Mouse (Mus musculus) liver, postnatal 0 days (tissue): Measurements from ENCODE around the gene Il1r1. TPM values are rescaled to one million over a fixed set of nuclear protein-coding genes. Genes with fewer than 3 reads are reported as not detected.

Experiments
- ATAC-seq: fragments of 200-750 bp; cut with Nextera tagmentation; 2 replicates; pipeline ENCODE4 v1.8.0; 2017; ENCODE audit warnings: mild to moderate bottlenecking, moderate library complexity
- DNase-seq: peaks from one replicate; pipeline ENCODE4 v3.0.0-alpha.2; 2016
- H3K27ac ChIP-seq: fragments of 300-500 bp; sonication (generic); 2 replicates; pipeline ENCODE4 v1.5.1; 2014; ENCODE audit warnings: antibody characterized with exemption, moderate library complexity, mild to moderate bottlenecking, low read depth
- H3K27me3 ChIP-seq: fragments of 300-500 bp; sonication (generic); 2 replicates; pipeline ENCODE4 v1.6.1; 2014; ENCODE audit warnings: low read length, control low read depth, mixed read lengths; ENCODE audit not compliant: insufficient read depth
- H3K36me3 ChIP-seq: fragments of 300-500 bp; sonication (generic); replicated peaks from 2 replicates; pipeline ENCODE4 v1.6.1; 2014; ENCODE audit warnings: mild to moderate bottlenecking, control low read depth, low read length, moderate library complexity, mixed read lengths; ENCODE audit not compliant: insufficient read depth
- H3K4me1 ChIP-seq: fragments of 300-500 bp; sonication (generic); 2 replicates; pipeline ENCODE4 v1.6.1; 2014; ENCODE audit warnings: antibody characterized with exemption, mild to moderate bottlenecking, control low read depth; ENCODE audit not compliant: insufficient read depth
- H3K4me2 ChIP-seq: fragments of 300-500 bp; sonication (generic); 2 replicates; pipeline ENCODE4 v1.6.1; 2014; ENCODE audit warnings: low read depth, mild to moderate bottlenecking, low read length, moderate library complexity, mixed read lengths
- H3K4me3 ChIP-seq: fragments of 300-500 bp; sonication (generic); 2 replicates; pipeline ENCODE4 v1.5.1; 2014; ENCODE audit warnings: low read depth, low read length
- H3K9ac ChIP-seq: fragments of 300-500 bp; sonication (generic); replicated peaks from 2 replicates; pipeline ENCODE4 v1.6.1; 2014; ENCODE audit warnings: mild to moderate bottlenecking, moderate library complexity
- H3K9me3 ChIP-seq: fragments of 300-500 bp; sonication (generic); 2 replicates; pipeline ENCODE4 v1.6.1; 2016; ENCODE audit warnings: mild to moderate bottlenecking, control low read depth, low read length, mixed read lengths
- CTCF ChIP-seq: sonication (generic); IDR thresholded peaks from 2 replicates; pipeline ENCODE4 v1.5.1; 2016; ENCODE audit warnings: antibody characterized with exemption, low read depth
- EP300 ChIP-seq: IDR thresholded peaks from 2 replicates; pipeline ENCODE4 v1.6.1; 2016; ENCODE audit warnings: antibody characterized with exemption, low read depth, mild to moderate bottlenecking
- WGBS: fragments of 180-500 bp; shearing (Covaris S2); extraction: QIAGEN DNeasy Blood & Tissue Kit; methylation state at CpG from one replicate; pipeline ENCODE4 v1.1.7; 2014; ENCODE audit not compliant: insufficient replicate concordance; 5-methylcytosine and 5-hydroxymethylcytosine counted together
- polyA plus RNA-seq: library from polyadenylated mRNA; unstranded; fragments of >200 nt; fragmentation: Nextera tagmentation; extraction: Ambion mirVana; gene quantifications from 2 replicates; pipeline ENCODE4 v1.2.1, GENCODE M21; 2015

The Il1r1 gene
- polyA plus RNA-seq, 1 experiment from 2014 or later: 15.1 TPM

DNA sequence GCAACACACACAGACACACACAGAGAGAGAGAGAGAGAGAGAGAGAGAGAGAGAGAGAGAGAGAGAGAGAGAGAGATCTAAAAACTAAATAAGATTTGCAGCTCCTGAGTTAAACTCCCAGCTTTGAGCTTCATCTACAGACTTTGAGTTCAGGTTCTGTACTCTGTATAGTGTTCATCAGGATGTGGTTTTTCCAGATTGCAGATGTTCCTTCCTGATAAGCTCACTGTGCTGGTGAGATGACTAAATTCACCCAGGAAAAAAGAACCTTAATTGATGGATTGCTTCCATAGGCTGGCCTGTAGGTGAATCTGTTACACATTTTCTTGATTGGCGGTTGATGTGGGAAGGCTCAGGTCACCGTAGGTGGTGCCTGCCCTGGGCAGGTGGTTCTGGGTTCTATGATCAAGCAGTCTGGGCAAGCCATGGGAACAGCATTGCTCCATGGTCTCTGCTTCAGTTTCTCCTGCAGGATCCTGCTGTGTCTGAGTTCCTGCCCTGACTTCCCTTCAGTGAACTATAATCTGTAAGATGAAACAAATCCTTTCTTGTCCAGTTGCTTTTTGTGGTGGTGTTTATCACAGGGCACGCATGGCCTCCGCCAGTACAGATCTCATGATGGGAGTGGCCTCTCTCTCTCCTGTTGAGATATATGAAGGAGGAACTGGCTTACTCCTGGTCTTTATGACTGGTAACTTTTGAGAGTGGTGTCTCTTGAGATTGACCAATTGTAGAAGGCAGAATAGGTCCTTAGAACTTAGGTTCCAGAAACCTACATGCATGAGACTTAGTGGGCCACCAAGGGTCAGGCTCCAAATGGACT, 11.3 kb upstream of the Il1r1 start:
- no peak overlapping the region for H3K9ac ChIP-seq
- no peaks in the 10 kb centered on the region for H3K36me3 ChIP-seq
- H3K27me3 ChIP-seq: no peaks in the 10 kb centered on the region
- peaks cover 5% of the 10 kb centered on the region for H3K9me3 ChIP-seq
- DNase-seq: no peak
- ATAC-seq: no peak
- H3K4me1 ChIP-seq: peaks cover 3% of the 10 kb centered on the region; the same call in 1 of the 2 replicates
- H3K4me3 ChIP-seq: no peak overlapping the region
- H3K4me2 ChIP-seq: no peak overlapping the region
- 45% methylated on average over 4 of the region's 4 CpGs for WGBS
- TF ChIP-seq EP300: no peak
- TF ChIP-seq CTCF: no peak
- no peak overlapping the region for H3K27ac ChIP-seq

DNA sequence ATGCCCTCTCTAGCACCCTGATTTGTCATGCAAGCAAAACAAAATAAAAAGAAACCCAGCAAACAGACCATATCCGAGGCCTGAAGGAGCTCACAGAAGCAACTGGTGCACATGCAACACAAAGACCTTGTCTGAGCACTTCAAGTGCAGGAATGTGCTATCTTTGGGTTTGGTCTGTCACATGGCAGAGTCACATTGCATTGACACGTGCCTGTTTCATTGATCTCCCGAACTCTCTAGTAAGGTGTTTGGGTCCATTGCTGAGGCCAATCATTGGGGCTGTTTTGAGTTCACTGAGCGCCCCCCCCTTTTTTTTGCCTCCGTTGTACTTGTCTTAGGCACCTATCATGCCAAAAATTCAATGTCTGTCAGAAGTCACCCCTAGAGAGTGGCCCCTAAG, 7.4 kb upstream of the Il1r1 start:
- H3K4me2 ChIP-seq: no peak overlapping the region
- no peaks in the 10 kb centered on the region for H3K36me3 ChIP-seq
- H3K9me3 ChIP-seq: peaks cover 5% of the 10 kb centered on the region
- H3K4me3 ChIP-seq: no peak overlapping the region
- TF ChIP-seq EP300 (no peak), CTCF (no peak)
- DNase-seq (no peak), ATAC-seq (no peak)
- H3K27me3 ChIP-seq: no peaks in the 10 kb centered on the region
- 78% methylated on average over 5 of the region's 5 CpGs for WGBS
- H3K9ac ChIP-seq: no peak overlapping the region
- peaks cover 12% of the 10 kb centered on the region for H3K4me1 ChIP-seq
- H3K27ac ChIP-seq: no peak overlapping the region

DNA sequence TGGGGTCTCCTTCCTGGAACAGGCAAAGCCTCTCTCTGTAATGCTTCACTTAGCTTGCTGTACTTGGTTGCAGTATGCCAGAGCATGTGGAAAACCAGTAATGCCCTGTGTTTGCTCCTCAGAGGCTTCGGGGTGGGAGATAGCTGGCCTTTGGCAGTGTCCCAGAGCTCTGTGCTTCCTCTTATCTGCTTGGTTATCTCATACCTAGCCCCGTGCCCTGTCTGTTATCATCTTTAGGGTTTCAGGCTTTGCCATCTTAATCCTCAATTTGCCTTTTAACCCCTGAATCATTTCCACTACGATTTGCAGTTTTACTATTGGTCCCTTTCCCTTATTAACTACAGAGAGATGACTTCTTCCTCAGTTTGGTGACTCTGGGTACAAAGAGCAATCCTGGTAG, 6.3 kb upstream of the Il1r1 start:
- DNase-seq (no peak), ATAC-seq (no peak)
- Histone ChIP-seq H3K27me3 (no peaks in the 10 kb centered on the region), H3K36me3 (no peaks in the 10 kb centered on the region), H3K4me2 (no peak overlapping the region), H3K9ac (no peak overlapping the region), H3K27ac (no peak overlapping the region), H3K4me1 (peaks cover 9% of the 10 kb centered on the region), H3K9me3 (peaks cover 5% of the 10 kb centered on the region), H3K4me3 (no peak overlapping the region)
- TF ChIP-seq EP300: no peak
- TF ChIP-seq CTCF: no peak
- WGBS: 40% methylated on average over 3 of the region's 3 CpGs

DNA sequence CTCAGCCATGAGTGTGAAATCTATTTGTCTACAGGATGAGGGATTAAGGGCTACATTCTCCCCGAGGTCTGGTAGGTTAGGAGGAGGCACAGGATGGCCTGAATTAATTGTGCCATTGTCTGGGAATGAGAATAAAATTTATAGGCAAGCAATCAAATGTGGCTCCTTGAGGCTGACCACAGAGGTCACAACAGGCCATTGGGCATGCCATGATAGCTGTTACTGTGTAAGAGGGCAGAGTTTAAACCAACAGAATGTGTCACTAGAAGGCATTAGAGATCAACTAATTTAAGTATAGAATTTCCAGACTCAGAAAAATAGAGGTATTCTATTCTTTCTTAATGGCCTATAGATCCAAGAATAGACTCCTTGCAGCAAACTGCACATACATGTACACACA, 4.3 kb upstream of the Il1r1 start:
- TF ChIP-seq EP300 (no peak), CTCF (no peak)
- peaks cover 5% of the 10 kb centered on the region for H3K9me3 ChIP-seq
- 65% methylated on average over 1 of the region's 1 CpGs for WGBS
- no peak overlapping the region for H3K9ac ChIP-seq
- no peak overlapping the region for H3K4me2 ChIP-seq
- no peak overlapping the region for H3K27ac ChIP-seq
- no peak for ATAC-seq
- H3K4me1 ChIP-seq: peaks cover 14% of the 10 kb centered on the region
- DNase-seq: no peak
- no peaks in the 10 kb centered on the region for H3K27me3 ChIP-seq
- H3K36me3 ChIP-seq: no peaks in the 10 kb centered on the region
- no peak overlapping the region for H3K4me3 ChIP-seq

DNA sequence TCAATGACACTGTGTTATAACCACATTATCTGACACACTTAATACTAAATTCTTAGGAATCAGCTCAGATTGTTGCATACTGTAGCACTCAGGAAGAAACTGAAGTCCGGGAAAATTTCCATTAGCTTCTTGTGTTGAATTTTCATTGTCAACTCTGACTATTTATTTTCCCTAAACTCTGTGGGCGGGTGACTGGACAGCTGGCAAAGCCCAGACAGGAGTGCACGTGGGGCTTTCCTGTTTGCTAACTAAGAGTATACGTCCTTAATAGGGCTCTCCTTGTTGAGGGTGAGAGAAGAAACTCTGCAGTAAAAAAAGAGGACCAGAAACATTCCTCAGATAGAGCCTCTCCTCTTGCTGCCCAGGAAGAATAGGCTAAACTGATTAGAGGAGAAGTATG, 3.0 kb upstream of the Il1r1 start:
- no peaks in the 10 kb centered on the region for H3K36me3 ChIP-seq
- no peak overlapping the region for H3K9ac ChIP-seq
- DNase-seq (no peak), ATAC-seq (no peak)
- no peak overlapping the region for H3K4me2 ChIP-seq
- no peak for TF ChIP-seq CTCF
- TF ChIP-seq EP300: no peak
- H3K4me1 ChIP-seq: peaks cover 17% of the 10 kb centered on the region
- 38% methylated on average over 4 of the region's 4 CpGs for WGBS
- no peak overlapping the region for H3K27ac ChIP-seq
- no peaks in the 10 kb centered on the region for H3K27me3 ChIP-seq
- H3K9me3 ChIP-seq: no peaks in the 10 kb centered on the region
- no peak overlapping the region for H3K4me3 ChIP-seq

DNA sequence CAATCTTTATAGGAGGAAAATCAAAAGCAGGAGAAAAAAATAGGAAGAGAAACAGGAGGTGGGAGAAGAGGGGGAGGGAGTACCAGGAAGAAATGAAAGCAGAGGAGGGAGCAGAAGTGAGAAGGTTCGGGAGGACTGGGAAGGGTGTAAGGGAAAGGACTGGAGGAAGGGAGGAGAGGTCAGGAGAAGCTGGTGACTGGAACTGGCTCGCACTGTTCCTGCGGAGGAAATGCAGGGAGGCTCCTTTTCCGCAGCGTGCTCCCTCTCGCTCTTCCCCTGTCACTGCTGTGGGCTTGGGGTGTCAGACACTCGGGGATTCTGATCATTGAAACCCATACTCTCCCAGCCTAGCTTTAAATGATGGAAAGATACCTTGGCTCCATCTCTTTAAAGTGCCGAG, 2.2 kb upstream of the Il1r1 start:
- H3K9me3 ChIP-seq: no peaks in the 10 kb centered on the region
- no peaks in the 10 kb centered on the region for H3K27me3 ChIP-seq
- WGBS: 77% methylated on average over 8 of the region's 8 CpGs
- no peak overlapping the region for H3K9ac ChIP-seq
- H3K27ac ChIP-seq: no peak overlapping the region
- no peak overlapping the region for H3K4me2 ChIP-seq
- no peak overlapping the region for H3K4me3 ChIP-seq
- DNase-seq: no peak
- H3K4me1 ChIP-seq: peaks cover 18% of the 10 kb centered on the region
- TF ChIP-seq CTCF: no peak
- no peak for TF ChIP-seq EP300
- no peaks in the 10 kb centered on the region for H3K36me3 ChIP-seq
- ATAC-seq: no peak
